Comparison of ENCODE assay signal across 9 mouse cellular contexts in the genomic region with DNA sequence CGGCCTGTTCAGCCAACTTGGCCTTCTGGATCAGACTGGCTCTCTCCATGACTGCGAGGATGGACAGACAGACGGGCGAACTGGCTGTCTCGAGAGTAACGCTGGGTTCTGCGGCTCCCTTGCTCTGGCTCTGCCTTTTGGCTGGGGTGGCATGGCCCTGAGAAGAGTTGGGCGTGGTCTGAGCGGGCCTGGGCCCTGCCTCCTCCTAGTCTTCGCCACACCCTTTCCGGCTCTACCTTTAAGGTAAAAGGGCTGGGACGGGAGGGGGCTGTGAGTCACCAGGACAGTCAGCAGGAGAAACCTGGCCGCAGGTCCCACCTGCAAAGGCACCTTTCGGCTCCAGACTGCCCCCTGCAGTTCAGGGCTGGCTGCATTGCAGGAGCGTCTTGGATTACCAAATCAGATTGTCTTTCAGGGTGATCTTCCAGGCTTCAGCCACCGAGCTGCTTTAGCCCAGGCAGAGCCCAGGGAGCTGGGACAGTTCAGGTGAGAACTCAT. TPM values are rescaled to one million over a fixed set of nuclear protein-coding genes. Genes with fewer than 3 reads are reported as not detected.
DNase-seq lines count a peak whose midpoint lies in the region; ATAC-seq and TF ChIP-seq lines count a peak whose summit lies in the region.
"Had no signal": no experiment of that assay in that cellular context is flagged by ENCODE, and none has a peak within 500 bp of the region (broad histone marks: within the 10 kb centered on the region; RNA-seq: fewer than 3 reads in every experiment).

A gene (minus strand): TSS at position 448 of the 498 bp plus-strand sequence.

- peaks cover 33% of the 10 kb centered on the region for H3K27me3 ChIP-seq in intestine, embryonic 14.5 days (replicated peaks; ENCODE audit: control insufficient read depth, insufficient read depth, low read length)
- H3K27me3 ChIP-seq in liver, embryonic 14.5 days (ENCODE audit: control insufficient read depth, insufficient read depth, low read length), result peaks cover 30% of the 10 kb centered on the region

- no peak within 1 kb of the TSS for H3K27ac ChIP-seq in intestine, embryonic 14.5 days (ENCODE audit: low read depth)
- no peak within 1 kb of the TSS for H3K27ac ChIP-seq in liver, embryonic 14.5 days

- peaks cover 8% of the 10 kb centered on the region; the same call in 1 of the 2 replicates for H3K4me1 ChIP-seq in intestine, embryonic 14.5 days (replicated peaks; ENCODE audit: control insufficient read depth, insufficient read depth, low read length)
- peaks cover 9 to 10% of the 10 kb centered on the region in 2 experiments for H3K4me1 ChIP-seq in liver, embryonic 14.5 days (replicated peaks; ENCODE audit: control insufficient read depth in 2 of 2, insufficient read depth in 2 of 2, low read length in 1 of 2)

- peak; percentile 36 to 71 for DNase-seq in adrenal gland, adult (ENCODE audit: inconsistent age in 2 of 2, low spot score in 1 of 2)
- DNase-seq in adrenal gland, adult 8-10 months, result no peak
- DNase-seq in adrenal gland, postnatal 10 days, result peak; percentile 61
- DNase-seq in fat pad, adult 2 months (ENCODE audit: extremely low read depth, low read depth, low spot score), result peak; percentile 75
- DNase-seq in intestine, embryonic 14.5 days (ENCODE audit: low spot score), result peak; percentile 89
- peak in 1 of 3 experiments; percentile 20 for DNase-seq in liver, embryonic 14.5 days (ENCODE audit: low read depth in 3 of 3, low spot score in 3 of 3)
- DNase-seq in ovary, postnatal 14 days (ENCODE audit: low spot score), result peak; percentile 57
- peak; percentile 78 to 83 for DNase-seq in urinary bladder, postnatal 4 days (ENCODE audit: low spot score in 2 of 2)

- no peak for TF ChIP-seq EP300 in liver, embryonic 14.5 days (IDR thresholded peaks at IDR 0.05; ENCODE audit: low read depth)

- H3K9ac ChIP-seq in intestine, embryonic 14.5 days (ENCODE audit: low read length), result no peak within 1 kb of the TSS
- no peak within 1 kb of the TSS for H3K9ac ChIP-seq in liver, embryonic 14.5 days (replicated peaks)

- peak within 1 kb of the TSS; percentile 40 for H3K4me2 ChIP-seq in intestine, embryonic 14.5 days (ENCODE audit: low read length)
- H3K4me2 ChIP-seq in liver, embryonic 14.5 days (ENCODE audit: low read depth), result peak within 1 kb of the TSS; percentile 30

- ATAC-seq in intestine, embryonic 14.5 days (replicated peaks; ENCODE audit: low FRiP score, low TSS enrichment, low read depth), result peak; percentile 76
- ATAC-seq in liver, embryonic 14.5 days (ENCODE audit: insufficient read depth), result no peak

- no peaks in the 10 kb centered on the region for H3K9me3 ChIP-seq in intestine, embryonic 14.5 days (ENCODE audit: control insufficient read depth, low read length)
- no peaks in the 10 kb centered on the region for H3K9me3 ChIP-seq in liver, embryonic 14.5 days (ENCODE audit: control insufficient read depth, low read length)
- H3K9me3 ChIP-seq: megakaryocyte, embryonic 14.5 days had no signal

- peak within 1 kb of the TSS; percentile 24 for H3K4me3 ChIP-seq in intestine, embryonic 14.5 days (ENCODE audit: low read depth, low read length)
- H3K4me3 ChIP-seq in liver, embryonic 14.5 days (ENCODE audit: insufficient read depth in 1 of 2, low read depth in 2 of 2, low read length in 2 of 2), result peak within 1 kb of the TSS; percentile 24 to 25; a peak in 1 of 4 replicates
- H3K4me3 ChIP-seq: megakaryocyte, embryonic 14.5 days had no signal

- peaks cover 11% of the 10 kb centered on the region for H3K36me3 ChIP-seq in intestine, embryonic 14.5 days (ENCODE audit: control insufficient read depth, insufficient read depth, low read length)
- no peaks in the 10 kb centered on the region for H3K36me3 ChIP-seq in liver, embryonic 14.5 days (replicated peaks; ENCODE audit: control insufficient read depth, insufficient read depth, low read depth)

- WGBS in intestine, embryonic 14.5 days, result 3% methylated on average over 16 of the region's 16 CpGs
- WGBS in liver, embryonic 14.5 days (ENCODE audit: insufficient replicate concordance), result 3% methylated on average over 16 of the region's 16 CpGs

- TF ChIP-seq CTCF in liver, embryonic 14.5 days (IDR thresholded peaks at IDR 0.05; ENCODE audit: low read depth), result peak; percentile 82

RNA-seq across cellular contexts. Expression of the gene that starts here (rescaled TPM):
- total RNA-seq in adrenal gland, adult 8-10 months (2022), result 1 to 10 TPM; 2.0 to 3.0 (median 2.3) TPM
- 1 to 10 TPM; 2.2 to 3.8 TPM for total RNA-seq in adrenal gland, postnatal 10 days (2021)
- 39.2 and 42.7 TPM in 2 replicates for polyA plus RNA-seq in intestine, embryonic 14.5 days (2014; fragmentation: Nextera tagmentation; extraction: Ambion mirVana)
- 0.45 and 0.52 TPM in 2 replicates for polyA plus RNA-seq in liver, embryonic 14.5 days (2012; rRNA removed)
- polyA plus RNA-seq in liver, embryonic 14.5 days (2014; fragmentation: Nextera tagmentation; extraction: Ambion mirVana), result 0.10 and 0.35 TPM in 2 replicates

Comparison
In these comparisons a context has a peak if more than half of its experiments do, and no peak if none do; other contexts are left out.
1. RNA of the gene that starts here (polyA plus RNA-seq): 39.2 to 42.7 TPM in intestine, embryonic 14.5 days; 0.10 to 0.52 TPM in liver, embryonic 14.5 days; every median in the first group is over 10 times any median in the second.